Comparison of ENCODE assay signal across 10 mouse cellular contexts in the genomic region with DNA sequence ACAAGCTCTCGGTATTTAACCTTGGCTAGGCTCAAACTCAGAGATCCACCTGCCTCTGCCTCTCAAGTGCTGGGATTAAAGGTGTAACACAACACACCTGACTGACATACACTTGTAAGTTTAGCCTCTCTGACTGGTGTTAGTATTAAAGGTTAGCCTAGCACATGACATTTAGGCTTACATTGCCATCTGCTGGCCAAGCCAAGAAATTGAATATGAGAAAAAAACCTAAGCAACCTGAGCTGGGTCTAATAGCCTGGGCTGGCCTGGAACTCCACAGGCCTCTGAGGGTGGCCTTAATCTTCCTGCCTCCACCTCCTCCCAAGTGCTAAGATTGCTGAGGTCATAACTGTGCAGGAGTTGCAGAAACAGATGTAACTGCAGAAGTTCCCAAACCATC. TPM values are rescaled to one million over a fixed set of nuclear protein-coding genes. Genes with fewer than 3 reads are reported as not detected.
DNase-seq lines count a peak whose midpoint lies in the region; ATAC-seq and TF ChIP-seq lines count a peak whose summit lies in the region.
"Had no signal": no experiment of that assay in that cellular context is flagged by ENCODE, and none has a peak within 500 bp of the region (broad histone marks: within the 10 kb centered on the region; RNA-seq: fewer than 3 reads in every experiment).

No protein-coding gene starts in this region.

- intact Hi-C loops in heart, postnatal 25 days (cut with DNase I), result loop anchor here (1.0 to 5.0 kb wide), 4 partner anchors 35 to 605 kb away; no protein-coding TSS in a partner anchor
- intact Hi-C loops in heart, postnatal 10 days (cut with DNase I), result loop anchor here (1.0 to 5.0 kb wide), 3 partner anchors 420 to 600 kb away; no protein-coding TSS in a partner anchor

- no peak for DNase-seq in heart, postnatal 25 days (ENCODE audit: low spot score)
- DNase-seq in ES-E14 (ENCODE audit: low read depth, low spot score), result peak; percentile 28
- peak; percentile 70 to 73 for DNase-seq in cerebellum, postnatal 10 days
- peak; percentile 70 to 74 for DNase-seq in heart, postnatal 10 days
- peak; percentile 55 for DNase-seq in kidney, postnatal 10 days
- DNase-seq: liver, embryonic 13.5 days had no signal

- 0 out of 2 replicates have a peak, but pooled peaks have one; percentile 35 for ATAC-seq in heart, embryonic 11.5 days (replicated peaks; ENCODE audit: insufficient number of reproducible peaks, low FRiP score, low TSS enrichment)

- H3K27ac ChIP-seq in heart, embryonic 11.5 days (ENCODE audit: low read depth, low read length), result no peak overlapping the region
- H3K27ac ChIP-seq in ES-E14 (ENCODE audit: insufficient read depth, low read depth, low read length, poor library complexity, severe bottlenecking), result no peak overlapping the region
- H3K27ac ChIP-seq in macrophage, result peak overlapping the region; percentile 94; the same call in 1 of the 2 replicates
- no peak overlapping the region for H3K27ac ChIP-seq in small intestine, adult 2 months (ENCODE audit: insufficient read depth, low read depth, low read length)

- peak; percentile 24; the same call in 1 of the 2 replicates for TF ChIP-seq CTCF in small intestine, adult 2 months (IDR thresholded peaks at IDR 0.05; ENCODE audit: extremely low read depth, insufficient read length, insufficient replicate concordance, low read depth, low read length)

- no peaks in the 10 kb centered on the region for H3K36me3 ChIP-seq in heart, embryonic 11.5 days (ENCODE audit: control insufficient read depth, insufficient read depth, low read length)
- H3K36me3 ChIP-seq in ES-E14 (ENCODE audit: control insufficient read depth, insufficient read depth, low read length, poor library complexity, severe bottlenecking), result no peaks in the 10 kb centered on the region
- H3K36me3 ChIP-seq in macrophage (ENCODE audit: inconsistent target), result no peaks in the 10 kb centered on the region
- no peaks in the 10 kb centered on the region for H3K36me3 ChIP-seq in small intestine, adult 2 months (ENCODE audit: control insufficient read depth, insufficient read depth, low read length)
- H3K36me3 ChIP-seq: liver, embryonic 13.5 days had no signal

- H3K4me2 ChIP-seq in heart, embryonic 11.5 days, result no peak overlapping the region
- H3K4me2 ChIP-seq: liver, embryonic 13.5 days had no signal

- WGBS in heart, embryonic 11.5 days (ENCODE audit: insufficient replicate concordance), result 57% methylated on average over 1 of the region's 1 CpGs
- 74% methylated on average over 1 of the region's 1 CpGs for WGBS in macrophage (ENCODE audit: missing documents)
- WGBS in small intestine, adult 2 months, result 69% methylated on average over 1 of the region's 1 CpGs

- TF ChIP-seq POLR2A in small intestine, adult 2 months (IDR thresholded peaks at IDR 0.05; ENCODE audit: low read depth, low read length), result no peak

- no peaks in the 10 kb centered on the region for H3K4me1 ChIP-seq in heart, embryonic 11.5 days (ENCODE audit: control insufficient read depth, insufficient read depth, low read length)
- H3K4me1 ChIP-seq in ES-E14 (ENCODE audit: control insufficient read depth in 2 of 2, insufficient read depth in 2 of 2, low read length in 2 of 2, poor library complexity in 1 of 2), result no peaks in the 10 kb centered on the region
- no peaks in the 10 kb centered on the region for H3K4me1 ChIP-seq in small intestine, adult 2 months (ENCODE audit: control insufficient read depth, insufficient read depth, insufficient read length, low read length)

- no peaks in the 10 kb centered on the region for H3K79me2 ChIP-seq in macrophage (ENCODE audit: inconsistent target)

- no peak overlapping the region for H3K4me3 ChIP-seq in heart, embryonic 11.5 days (ENCODE audit: low read depth, low read length)
- H3K4me3 ChIP-seq in ES-E14 (ENCODE audit: insufficient read depth in 1 of 2, low read depth in 1 of 2, low read length in 2 of 2, poor library complexity in 1 of 2, severe bottlenecking in 1 of 2) (no peak overlapping the region), macrophage (ENCODE audit: inconsistent target) (no peak overlapping the region)
- H3K4me3 ChIP-seq in small intestine, adult 2 months (ENCODE audit: low read depth, low read length), result no peak overlapping the region
- H3K4me3 ChIP-seq: liver, embryonic 13.5 days had no signal

- no peak overlapping the region for H3K9ac ChIP-seq in heart, embryonic 11.5 days (ENCODE audit: low read depth, low read length)
- H3K9ac ChIP-seq in ES-E14 (ENCODE audit: insufficient read depth, low read depth, low read length, poor library complexity, severe bottlenecking), result no peak overlapping the region
- H3K9ac ChIP-seq: liver, embryonic 13.5 days had no signal

- H3K27me3 ChIP-seq in heart, embryonic 11.5 days (ENCODE audit: control insufficient read depth, insufficient read depth, low read length), result no peaks in the 10 kb centered on the region
- H3K27me3 ChIP-seq in small intestine, adult 2 months (ENCODE audit: control insufficient read depth, insufficient read depth, low read length), result no peaks in the 10 kb centered on the region
- H3K27me3 ChIP-seq: liver, embryonic 13.5 days had no signal

- no peaks in the 10 kb centered on the region for H3K9me3 ChIP-seq in heart, embryonic 11.5 days (replicated peaks; ENCODE audit: control insufficient read depth, low read length)
- H3K9me3 ChIP-seq in ES-E14 (ENCODE audit: control insufficient read depth, insufficient read depth, low read depth, low read length), result no peaks in the 10 kb centered on the region
- H3K9me3 ChIP-seq: liver, embryonic 13.5 days had no signal

- in situ Hi-C loops in ES-E14 (cut with MboI; ENCODE audit: low sequenced_read_pairs in 2 of 2, unreplicated experiment in 2 of 2), result loop anchor here in 1 of 2 experiments (25.0 kb wide), 1 partner anchor 510 kb away; no protein-coding TSS in a partner anchor

TF ChIP-seq in ES-E14, 5 proteins besides CTCF, POLR2A, EP300 and RAD21:
- peak; percentile 70; the same call in 1 of the 2 replicates for TF ChIP-seq ZC3H11A (IDR thresholded peaks at IDR 0.05; ENCODE audit: borderline replicate concordance, low read depth, low read length)
- TF ChIP-seq MAFK (IDR thresholded peaks at IDR 0.05; ENCODE audit: insufficient read depth, low read depth, low read length), result no peak
- no peak for TF ChIP-seq CHD2 (IDR thresholded peaks at IDR 0.05; ENCODE audit: low read depth, low read length)
- TF ChIP-seq ZNF384 (IDR thresholded peaks at IDR 0.05; ENCODE audit: low read depth, low read length), result peak; percentile 87
- TF ChIP-seq HCFC1 (IDR thresholded peaks at IDR 0.05; ENCODE audit: borderline replicate concordance, insufficient read depth, low read length), result no peak

RNA-seq across cellular contexts. Expression of a gene that starts 30.4 kb away (rescaled TPM):
- not detected in 2 replicates for polyA plus RNA-seq in heart, embryonic 11.5 days (2014; fragmentation: Nextera tagmentation; extraction: Ambion mirVana)
- not detected for total RNA-seq in heart, postnatal 25 days (2021)
- 0.09 TPM in 1 of 2 replicates, not detected in the other for total RNA-seq in ES-E14 (2012; rRNA removed)
- total RNA-seq in heart, postnatal 10 days (2021), result not detected
- total RNA-seq in macrophage (2018; cell fraction: chromatin; rRNA removed), result not detected
- not detected for total RNA-seq in macrophage (2018; cell fraction: cytosol; rRNA removed)
- not detected for total RNA-seq in macrophage (2018; cell fraction: nucleus; rRNA removed)
- polyA plus RNA-seq in macrophage (2018), result not detected in 3 replicates
- not detected in 2 replicates for polyA plus RNA-seq in small intestine, adult 2 months (2012; rRNA removed)
- total RNA-seq: adrenal gland, adult 18-20 months had no signal
- polyA plus RNA-seq: liver, embryonic 13.5 days had no signal

RNA-seq across cellular contexts. Expression of a gene that starts 43.1 kb away (rescaled TPM):
- polyA plus RNA-seq in heart, embryonic 11.5 days (2014; fragmentation: Nextera tagmentation; extraction: Ambion mirVana), result 30.0 and 42.0 TPM in 2 replicates
- 1 to 10 TPM; 5.6 to 5.9 TPM for total RNA-seq in heart, postnatal 25 days (2021)
- total RNA-seq in ES-E14 (2012; rRNA removed), result 30.7 and 39.0 TPM in 2 replicates
- total RNA-seq in heart, postnatal 10 days (2021), result 1 to 10 TPM; 7.2 to 9.0 TPM
- 10 to 100 TPM in 20 of 26 experiments, 1 to 10 TPM in 6; 3.4 to 52.2 (median 24.5) TPM for total RNA-seq in macrophage (2018; cell fraction: chromatin; rRNA removed)
- total RNA-seq in macrophage (2018; cell fraction: cytosol; rRNA removed), result 10 to 100 TPM in 18 of 26 experiments, 1 to 10 TPM in 8; 3.1 to 16.7 (median 12.5) TPM
- total RNA-seq in macrophage (2018; cell fraction: nucleus; rRNA removed), result 10 to 100 TPM in 19 of 26 experiments, 1 to 10 TPM in 7; 3.6 to 56.0 (median 13.7) TPM
- polyA plus RNA-seq in macrophage (2018), result 9.0 to 12.1 TPM (median 10.9 TPM) in 3 replicates
- polyA plus RNA-seq in small intestine, adult 2 months (2012; rRNA removed), result 0.18 and 1.6 TPM in 2 replicates
